Mouse (Mus musculus): Measurements from ENCODE around the gene Foxj2. TPM values are rescaled to one million over a fixed set of nuclear protein-coding genes. Genes with fewer than 3 reads are reported as not detected.

The Foxj2 gene
- polyA plus RNA-seq, 1 experiment from 2014 or later = 5.5 TPM

- TF ChIP-seq CTCF (IDR thresholded peaks at IDR 0.05; ENCODE audit: low read depth) = peak; percentile 70
- Histone ChIP-seq H3K27me3 (ENCODE audit: insufficient read depth, low read length) (no peaks in the 10 kb centered on the region), H3K4me1 (replicated peaks; ENCODE audit: insufficient read depth, low read length) (no peaks in the 10 kb centered on the region), H3K36me3 (ENCODE audit: insufficient read depth, low read length) (peaks cover 80% of the 10 kb centered on the region), H3K4me2 (ENCODE audit: low read length) (no peak overlapping the region), H3K4me3 (replicated peaks; ENCODE audit: low read depth, low read length) (no peak overlapping the region), H3K27ac (no peak overlapping the region), H3K9ac (ENCODE audit: low read depth, low read length) (no peak overlapping the region), H3K9me3 (replicated peaks; ENCODE audit: low read length) (no peaks in the 10 kb centered on the region)
- ATAC-seq (replicated peaks; ENCODE audit: low FRiP score, low read depth) (no peak), DNase-seq (ENCODE audit: low spot score) (peak; percentile 49)
- WGBS = 69% methylated on average over 4 of the region's 4 CpGs
These were observed 14.7 kb downstream of the Foxj2 start for GRCm38 (mm10) chr6:122834365-122834764.

- ATAC-seq (replicated peaks; ENCODE audit: low FRiP score, low read depth) (no peak), DNase-seq (ENCODE audit: low spot score) (no peak)
- 90% methylated on average over 3 of the region's 3 CpGs for WGBS
- H3K4me3 ChIP-seq (replicated peaks; ENCODE audit: low read depth, low read length) = no peak overlapping the region
- H3K9me3 ChIP-seq (replicated peaks; ENCODE audit: low read length) = no peaks in the 10 kb centered on the region
- no peak overlapping the region for H3K27ac ChIP-seq
- no peak overlapping the region for H3K9ac ChIP-seq (ENCODE audit: low read depth, low read length)
- H3K27me3 ChIP-seq (ENCODE audit: insufficient read depth, low read length) = no peaks in the 10 kb centered on the region
- peaks cover 87% of the 10 kb centered on the region for H3K36me3 ChIP-seq (ENCODE audit: insufficient read depth, low read length)
- H3K4me1 ChIP-seq (replicated peaks; ENCODE audit: insufficient read depth, low read length) = no peaks in the 10 kb centered on the region
- no peak overlapping the region for H3K4me2 ChIP-seq (ENCODE audit: low read length)
- peak; percentile 39 for TF ChIP-seq CTCF (IDR thresholded peaks at IDR 0.05; ENCODE audit: low read depth)
These were observed 17.3 kb downstream of the Foxj2 start for GRCm38 (mm10) chr6:122836974-122837373.

GRCm38 (mm10) chr6:122837539-122837938, 17.8 kb downstream of the Foxj2 start:
- WGBS = 77% methylated on average over 5 of the region's 5 CpGs
- no peak overlapping the region for H3K27ac ChIP-seq
- DNase-seq (ENCODE audit: low spot score) = no peak
- TF ChIP-seq CTCF (IDR thresholded peaks at IDR 0.05; ENCODE audit: low read depth) = no peak
- H3K4me1 ChIP-seq (replicated peaks; ENCODE audit: insufficient read depth, low read length) = no peaks in the 10 kb centered on the region
- H3K27me3 ChIP-seq (ENCODE audit: insufficient read depth, low read length) = no peaks in the 10 kb centered on the region
- no peak overlapping the region for H3K9ac ChIP-seq (ENCODE audit: low read depth, low read length)
- no peaks in the 10 kb centered on the region for H3K9me3 ChIP-seq (replicated peaks; ENCODE audit: low read length)
- no peak overlapping the region for H3K4me2 ChIP-seq (ENCODE audit: low read length)
- ATAC-seq (replicated peaks; ENCODE audit: low FRiP score, low read depth) = no peak
- H3K36me3 ChIP-seq (ENCODE audit: insufficient read depth, low read length) = peaks cover 81% of the 10 kb centered on the region
- no peak overlapping the region for H3K4me3 ChIP-seq (replicated peaks; ENCODE audit: low read depth, low read length)

- no peak for TF ChIP-seq CTCF (IDR thresholded peaks at IDR 0.05; ENCODE audit: low read depth)
- 71% methylated on average over 6 of the region's 6 CpGs for WGBS
- peaks cover 43% of the 10 kb centered on the region for H3K36me3 ChIP-seq (ENCODE audit: insufficient read depth, low read length)
- H3K4me1 ChIP-seq (replicated peaks; ENCODE audit: insufficient read depth, low read length) = no peaks in the 10 kb centered on the region
- H3K9ac ChIP-seq (ENCODE audit: low read depth, low read length) = no peak overlapping the region
- ATAC-seq (replicated peaks; ENCODE audit: low FRiP score, low read depth) = no peak
- no peak overlapping the region for H3K4me2 ChIP-seq (ENCODE audit: low read length)
- H3K27me3 ChIP-seq (ENCODE audit: insufficient read depth, low read length) = no peaks in the 10 kb centered on the region
- no peak for DNase-seq (ENCODE audit: low spot score)
- H3K27ac ChIP-seq = no peak overlapping the region
- no peak overlapping the region for H3K4me3 ChIP-seq (replicated peaks; ENCODE audit: low read depth, low read length)
- H3K9me3 ChIP-seq (replicated peaks; ENCODE audit: low read length) = no peaks in the 10 kb centered on the region
These were observed 24.0 kb downstream of the Foxj2 start for GRCm38 (mm10) chr6:122843759-122844158.

- Histone ChIP-seq H3K36me3 (ENCODE audit: insufficient read depth, low read length) (no peaks in the 10 kb centered on the region), H3K9me3 (replicated peaks; ENCODE audit: low read length) (no peaks in the 10 kb centered on the region), H3K27ac (no peak overlapping the region), H3K4me1 (replicated peaks; ENCODE audit: insufficient read depth, low read length) (no peaks in the 10 kb centered on the region), H3K27me3 (ENCODE audit: insufficient read depth, low read length) (no peaks in the 10 kb centered on the region), H3K9ac (ENCODE audit: low read depth, low read length) (no peak overlapping the region), H3K4me3 (replicated peaks; ENCODE audit: low read depth, low read length) (no peak overlapping the region), H3K4me2 (ENCODE audit: low read length) (no peak overlapping the region)
- no peak for ATAC-seq (replicated peaks; ENCODE audit: low FRiP score, low read depth)
- 60% methylated on average over 2 of the region's 2 CpGs for WGBS
- no peak for DNase-seq (ENCODE audit: low spot score)
- TF ChIP-seq CTCF (IDR thresholded peaks at IDR 0.05; ENCODE audit: low read depth) = no peak
These were observed 33.0 kb downstream of the Foxj2 start for GRCm38 (mm10) chr6:122852696-122853095.

GRCm38 (mm10) chr6:122854552-122854951, 34.8 kb downstream of the Foxj2 start:
- Histone ChIP-seq H3K4me1 (replicated peaks; ENCODE audit: insufficient read depth, low read length) (no peaks in the 10 kb centered on the region), H3K36me3 (ENCODE audit: insufficient read depth, low read length) (no peaks in the 10 kb centered on the region), H3K9me3 (replicated peaks; ENCODE audit: low read length) (no peaks in the 10 kb centered on the region), H3K4me2 (ENCODE audit: low read length) (no peak overlapping the region), H3K27ac (no peak overlapping the region), H3K27me3 (ENCODE audit: insufficient read depth, low read length) (no peaks in the 10 kb centered on the region), H3K4me3 (replicated peaks; ENCODE audit: low read depth, low read length) (no peak overlapping the region), H3K9ac (ENCODE audit: low read depth, low read length) (no peak overlapping the region)
- no peak for TF ChIP-seq CTCF (IDR thresholded peaks at IDR 0.05; ENCODE audit: low read depth)
- ATAC-seq (replicated peaks; ENCODE audit: low FRiP score, low read depth) (no peak), DNase-seq (ENCODE audit: low spot score) (no peak)
- WGBS = 70% methylated on average over 12 of the region's 12 CpGs

- DNase-seq (ENCODE audit: low spot score) = no peak
- Histone ChIP-seq H3K9me3 (replicated peaks; ENCODE audit: low read length) (no peaks in the 10 kb centered on the region), H3K4me3 (replicated peaks; ENCODE audit: low read depth, low read length) (no peak within 1 kb of the TSS), H3K9ac (ENCODE audit: low read depth, low read length) (no peak within 1 kb of the TSS), H3K4me1 (replicated peaks; ENCODE audit: insufficient read depth, low read length) (no peaks in the 10 kb centered on the region), H3K36me3 (ENCODE audit: insufficient read depth, low read length) (no peaks in the 10 kb centered on the region), H3K4me2 (ENCODE audit: low read length) (no peak within 1 kb of the TSS), H3K27me3 (ENCODE audit: insufficient read depth, low read length) (no peaks in the 10 kb centered on the region), H3K27ac (no peak within 1 kb of the TSS)
- TF ChIP-seq CTCF (IDR thresholded peaks at IDR 0.05; ENCODE audit: low read depth) = no peak
- ATAC-seq (replicated peaks; ENCODE audit: low FRiP score, low read depth) = no peak
- WGBS = 66% methylated on average over 7 of the region's 7 CpGs
These were observed 36.2 kb downstream of the Foxj2 start, which contains the start of gene C3ar1 for GRCm38 (mm10) chr6:122855955-122856354. Gene C3ar1 (minus strand): TSS chr6:122856161.

Data from kidney, postnatal 0 days (tissue).